Mouse (Mus musculus) MEL (cell line): ENCODE data around the gene Cd248. TPM values are rescaled to one million over a fixed set of nuclear protein-coding genes. Genes with fewer than 3 reads are reported as not detected.

Source experiments
- DNase-seq: peaks from one replicate; pipeline ENCODE4 v3.0.0; 2011; ENCODE audit warnings: low read depth, low spot score
- H3K27ac ChIP-seq: 2 replicates; pipeline ENCODE4 v1.5.1; 2012; ENCODE audit warnings: low read depth, mild to moderate bottlenecking, control low read depth, low read length, moderate library complexity; ENCODE audit not compliant: control insufficient read depth
- H3K27me3 ChIP-seq, 2 experiments: fragments of 150-350 bp in 1 of 2; sonication (generic) in 1 of 2; 2 replicates each; pipeline ENCODE4 v1.6.1; 2012; ENCODE audit warnings: low read length in 2 of 2, mild to moderate bottlenecking in 2 of 2, improper control_type of control experiment in 1 of 2, moderate library complexity in 1 of 2; ENCODE audit not compliant: insufficient read depth in 2 of 2, control insufficient read depth in 1 of 2
- H3K36me3 ChIP-seq, 2 experiments: 2 replicates each; pipeline ENCODE4 v1.6.1; 2012 to 2014; ENCODE audit warnings: low read length in 2 of 2, improper control_type of control experiment in 1 of 2, inconsistent platforms in 1 of 2, mild to moderate bottlenecking in 1 of 2; ENCODE audit not compliant: insufficient read depth in 2 of 2, control insufficient read depth in 1 of 2
- H3K4me1 ChIP-seq, 2 experiments: fragments of 150-350 bp in 1 of 2; sonication (generic) in 1 of 2; 2 replicates each; pipeline ENCODE4 v1.6.1; 2012; ENCODE audit warnings: low read length in 2 of 2, improper control_type of control experiment in 1 of 2, mild to moderate bottlenecking in 1 of 2; ENCODE audit not compliant: insufficient read depth in 2 of 2, control insufficient read depth in 1 of 2
- H3K4me3 ChIP-seq, 2 experiments: fragments of 150-350 bp in 1 of 2; sonication (generic) in 1 of 2; 2 replicates each; pipeline ENCODE4 v1.5.1; 2012; ENCODE audit warnings: low read depth in 2 of 2, low read length in 2 of 2, mild to moderate bottlenecking in 2 of 2, moderate library complexity in 2 of 2, control low read depth in 1 of 2, improper control_type of control experiment in 1 of 2; ENCODE audit not compliant: control insufficient read depth in 1 of 2, insufficient read depth in 1 of 2
- H3K79me2 ChIP-seq: 2 replicates; pipeline ENCODE4 v1.6.1; 2012; ENCODE audit warnings: mild to moderate bottlenecking, low read length, moderate library complexity; ENCODE audit not compliant: control insufficient read depth, poor library complexity, insufficient read depth
- H3K9ac ChIP-seq: 2 replicates; pipeline ENCODE4 v1.6.1; 2012; ENCODE audit warnings: low read depth, mild to moderate bottlenecking, control low read depth, low read length, moderate library complexity; ENCODE audit not compliant: control insufficient read depth, poor library complexity, severe bottlenecking
- H3K9me3 ChIP-seq: fragments of 150-350 bp; sonication (generic); replicated peaks from 2 replicates; pipeline ENCODE4 v1.6.1; 2012; ENCODE audit warnings: mild to moderate bottlenecking, low read length, improper control_type of control experiment, moderate library complexity; ENCODE audit not compliant: insufficient read depth
- CTCF ChIP-seq, 3 experiments: IDR thresholded peaks in 2 of 3; conservative IDR thresholded peaks in 1 of 3; 2 replicates each; pipeline ENCODE4 v1.5.1; 2011 to 2012; ENCODE audit warnings: low read length in 3 of 3, low read depth in 2 of 3, mild to moderate bottlenecking in 2 of 3, improper control_type of control experiment in 1 of 3, inconsistent platforms in 1 of 3, mixed read lengths in 1 of 3, moderate library complexity in 1 of 3; ENCODE audit not compliant: control insufficient read depth in 1 of 3, insufficient read depth in 1 of 3, poor library complexity in 1 of 3, severe bottlenecking in 1 of 3
- ETS1 ChIP-seq: IDR thresholded peaks from 2 replicates; pipeline ENCODE4 v1.6.1; 2012; ENCODE audit warnings: low read depth, mild to moderate bottlenecking, inconsistent platforms, low read length, improper control_type of control experiment, moderate library complexity
- GABPA ChIP-seq: IDR thresholded peaks from 2 replicates; pipeline ENCODE4 v1.6.1; 2012; ENCODE audit warnings: low read depth, mild to moderate bottlenecking, inconsistent platforms, low read length, improper control_type of control experiment, moderate library complexity
- GATA1 ChIP-seq: IDR thresholded peaks from 2 replicates; pipeline ENCODE4 v1.6.1; 2011; ENCODE audit warnings: low read depth, low read length, improper control_type of control experiment
- HCFC1 ChIP-seq: IDR thresholded peaks from 2 replicates; pipeline ENCODE4 v1.6.1; 2012; ENCODE audit warnings: low read depth, mild to moderate bottlenecking, inconsistent platforms, low read length, improper control_type of control experiment, moderate library complexity
- JUND ChIP-seq: IDR thresholded peaks from 2 replicates; pipeline ENCODE4 v1.6.1; 2011; ENCODE audit warnings: low read depth, mild to moderate bottlenecking, improper control_type of control experiment, low read length
- KAT2A ChIP-seq: conservative IDR thresholded peaks from 2 replicates; pipeline ENCODE4 v1.6.1; 2012; ENCODE audit warnings: low read depth, low read length, improper control_type of control experiment, inconsistent platforms
- MAX ChIP-seq: IDR thresholded peaks from 2 replicates; pipeline ENCODE4 v1.6.1; 2011; ENCODE audit warnings: low read length, improper control_type of control experiment
- MAZ ChIP-seq: IDR thresholded peaks from 2 replicates; pipeline ENCODE4 v1.6.1; 2012; ENCODE audit warnings: low read depth, mild to moderate bottlenecking, inconsistent platforms, low read length, improper control_type of control experiment
- MEF2A ChIP-seq: IDR thresholded peaks from 2 replicates; pipeline ENCODE4 v1.6.1; 2014; ENCODE audit warnings: low read depth, mild to moderate bottlenecking, inconsistent platforms, low read length, improper control_type of control experiment; ENCODE audit not compliant: poor library complexity, insufficient replicate concordance, severe bottlenecking; ENCODE audit errors: extremely low read depth
- MYB ChIP-seq: IDR thresholded peaks from 2 replicates; pipeline ENCODE4 v1.6.1; 2011; ENCODE audit warnings: mild to moderate bottlenecking, low read depth, low read length, improper control_type of control experiment
- MYC ChIP-seq: IDR thresholded peaks from 2 replicates; pipeline ENCODE4 v1.6.1; 2011; ENCODE audit warnings: low read depth, mild to moderate bottlenecking, low read length, improper control_type of control experiment, moderate library complexity
- NELFE ChIP-seq: IDR thresholded peaks from 2 replicates; pipeline ENCODE4 v1.6.1; 2011; ENCODE audit warnings: low read depth, low read length, improper control_type of control experiment
- NRF1 ChIP-seq: IDR thresholded peaks from 2 replicates; pipeline ENCODE4 v1.6.1; 2014; ENCODE audit warnings: low read depth, mild to moderate bottlenecking, inconsistent platforms, low read length, improper control_type of control experiment, moderate library complexity; ENCODE audit not compliant: poor library complexity, insufficient read depth, severe bottlenecking
- POLR2A ChIP-seq, 2 experiments: IDR thresholded peaks; 2 replicates each; pipeline ENCODE4 v1.6.1; 2011 to 2012; ENCODE audit warnings: low read length in 2 of 2, mild to moderate bottlenecking in 2 of 2, control low read depth in 1 of 2, improper control_type of control experiment in 1 of 2, low read depth in 1 of 2, moderate library complexity in 1 of 2; ENCODE audit not compliant: control insufficient read depth in 1 of 2, insufficient read depth in 1 of 2, poor library complexity in 1 of 2
- TBP ChIP-seq: IDR thresholded peaks from 2 replicates; pipeline ENCODE4 v1.8.0; 2011; ENCODE audit warnings: low read depth, low read length, improper control_type of control experiment
- TCF12 ChIP-seq: IDR thresholded peaks from 2 replicates; pipeline ENCODE4 v1.6.1; 2014; ENCODE audit warnings: low read depth, mild to moderate bottlenecking, inconsistent platforms, low read length, improper control_type of control experiment, moderate library complexity
- USF1 ChIP-seq: IDR thresholded peaks from 2 replicates; pipeline ENCODE4 v1.6.1; 2014; ENCODE audit warnings: low read depth, mild to moderate bottlenecking, inconsistent platforms, low read length, improper control_type of control experiment, moderate library complexity
- USF2 ChIP-seq, 2 experiments: IDR thresholded peaks; 2 replicates each; pipeline ENCODE4 v1.6.1; 2011 to 2012; ENCODE audit warnings: improper control_type of control experiment in 2 of 2, low read length in 2 of 2, borderline replicate concordance in 1 of 2, inconsistent platforms in 1 of 2, low read depth in 1 of 2, mild to moderate bottlenecking in 1 of 2; ENCODE audit not compliant: insufficient read depth in 1 of 2
- ZMIZ1 ChIP-seq: IDR thresholded peaks from 2 replicates; pipeline ENCODE4 v1.6.1; 2012; ENCODE audit warnings: low read depth, mild to moderate bottlenecking, inconsistent platforms, low read length, improper control_type of control experiment, moderate library complexity
- ZNF384 ChIP-seq: IDR thresholded peaks from 2 replicates; pipeline ENCODE4 v1.6.1; 2012; ENCODE audit warnings: low read depth, mild to moderate bottlenecking, inconsistent platforms, low read length, improper control_type of control experiment
- polyA plus RNA-seq, 2 experiments: library from polyadenylated mRNA; stranded (reverse) in 1 of 2; unstranded in 1 of 2; fragments of >175 nt in 1 of 2; fragments of >200 nt in 1 of 2; gene quantifications; 2 replicates each; pipeline versions ENCODE4 v1.2.1 to v1.2.4; 2012; ENCODE audit warnings: low replicate concordance in 2 of 2, low read depth in 1 of 2; ENCODE audit not compliant: insufficient read length in 2 of 2, insufficient read depth in 1 of 2, missing spikeins in 1 of 2
- total RNA-seq: library from RNA; depleted of rRNA; stranded (reverse); fragments of 300-350 nt; gene quantifications from 2 replicates; pipeline ENCODE4 v1.2.3, GENCODE M21; 2012

The Cd248 gene
- total and polyA plus RNA-seq, 3 experiments: 0.27 to 0.86 TPM; not detected in 1

DNA sequence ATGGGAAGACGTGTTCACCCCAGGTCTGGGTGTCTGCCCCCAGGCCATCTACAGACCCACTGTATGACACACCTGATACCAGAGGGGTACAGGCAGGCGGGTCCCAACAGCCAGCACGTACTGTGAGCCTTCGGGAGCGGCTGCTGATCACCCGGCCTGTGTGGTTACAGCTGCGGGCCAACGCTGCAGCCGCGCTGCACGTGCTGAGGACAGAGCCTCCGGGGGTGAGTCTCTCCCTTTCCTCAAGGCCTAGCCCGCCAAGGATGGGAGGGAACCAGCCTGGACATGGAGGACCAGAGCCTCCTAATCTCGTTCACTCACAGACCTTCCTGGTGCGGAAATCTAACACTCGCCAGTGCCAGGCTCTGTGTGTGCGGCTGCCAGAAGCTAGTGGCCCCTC, 16.8 kb upstream of the Cd248 start (continued):
- TF ChIP-seq TBP: no peak
- TF ChIP-seq USF2 (IDR thresholded peaks at IDR 0.05; ENCODE audit: borderline replicate concordance in 1 of 2, insufficient read depth in 1 of 2, low read depth in 1 of 2, low read length in 2 of 2): no peak
- TF ChIP-seq GABPA: no peak
- no peak for TF ChIP-seq JUND
- no peak for TF ChIP-seq NRF1

GRCm38 (mm10) chr19:5051515-5051914, 16.4 kb upstream of the Cd248 start:
- no peaks in the 10 kb centered on the region for H3K27me3 ChIP-seq
- no peaks in the 10 kb centered on the region for H3K9me3 ChIP-seq
- peaks cover 2 to 10% of the 10 kb centered on the region in 2 experiments; a peak in 3 of 4 replicates for H3K36me3 ChIP-seq
- peaks cover 7 to 16% of the 10 kb centered on the region in 2 experiments; a peak in 3 of 4 replicates for H3K4me1 ChIP-seq
- H3K27ac ChIP-seq: no peak overlapping the region
- H3K79me2 ChIP-seq: no peaks in the 10 kb centered on the region
- DNase-seq: no peak
- H3K9ac ChIP-seq: no peak overlapping the region
- TF ChIP-seq CTCF (IDR thresholded peaks at IDR 0.05 in 2 of 3, conservative IDR thresholded peaks at IDR 0.05 in 1 of 3; ENCODE audit: control insufficient read depth in 1 of 3, insufficient read depth in 1 of 3, low read depth in 2 of 3, low read length in 3 of 3, poor library complexity in 1 of 3, severe bottlenecking in 1 of 3) (no peak), ETS1 (no peak)
- no peak overlapping the region for H3K4me3 ChIP-seq

DNA sequence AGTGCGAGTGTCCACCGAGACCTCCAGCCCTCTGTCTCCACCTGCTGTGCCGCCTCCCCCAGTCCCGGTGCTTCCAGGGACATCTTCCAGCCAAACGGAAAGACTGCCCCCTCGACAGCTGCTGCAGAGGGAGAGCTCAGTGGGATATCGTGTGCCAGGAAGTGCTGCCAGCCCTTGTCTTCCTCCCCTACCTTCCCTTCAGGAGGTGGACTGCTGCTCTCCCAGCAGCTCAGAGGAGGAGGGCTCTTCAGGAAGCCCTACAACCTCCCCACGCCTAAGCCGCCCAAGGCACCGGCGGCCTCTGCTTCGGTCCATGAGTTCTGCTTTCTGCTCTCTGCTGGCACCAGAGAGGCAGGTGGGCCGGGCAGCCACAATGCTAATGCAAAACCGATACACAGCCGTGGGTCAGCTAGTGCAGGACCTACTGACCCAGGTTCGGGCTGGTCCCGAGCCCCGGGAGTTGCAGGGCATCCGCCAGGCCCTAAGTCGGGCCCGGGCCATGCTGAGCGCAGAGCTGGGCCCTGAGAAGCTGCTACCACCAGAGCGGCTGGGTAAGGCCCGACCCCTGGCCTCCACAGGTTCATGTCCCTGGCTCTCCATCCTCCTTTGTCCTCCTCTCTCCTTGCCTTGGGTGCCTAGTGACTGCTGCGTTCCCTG, 15.6 kb upstream of the Cd248 start:
- DNase-seq: no peak
- H3K9me3 ChIP-seq: no peaks in the 10 kb centered on the region
- peaks cover 7 to 19% of the 10 kb centered on the region in 2 experiments; a peak in 3 of 4 replicates for H3K4me1 ChIP-seq
- H3K9ac ChIP-seq: no peak overlapping the region
- H3K27ac ChIP-seq: no peak overlapping the region
- peaks cover 2 to 12% of the 10 kb centered on the region in 2 experiments; a peak in 3 of 4 replicates for H3K36me3 ChIP-seq
- H3K79me2 ChIP-seq: no peaks in the 10 kb centered on the region
- H3K27me3 ChIP-seq: no peaks in the 10 kb centered on the region
- H3K4me3 ChIP-seq: no peak overlapping the region
- no peak for TF ChIP-seq MYB
- TF ChIP-seq NELFE: no peak
- TF ChIP-seq MYC: no peak
- no peak for TF ChIP-seq GABPA
- TF ChIP-seq USF2 (IDR thresholded peaks at IDR 0.05; ENCODE audit: borderline replicate concordance in 1 of 2, insufficient read depth in 1 of 2, low read depth in 1 of 2, low read length in 2 of 2): no peak
- no peak for TF ChIP-seq USF1
- no peak for TF ChIP-seq TCF12
- no peak for TF ChIP-seq MAX
- no peak for TF ChIP-seq GATA1
- TF ChIP-seq HCFC1: no peak
- no peak for TF ChIP-seq KAT2A
- no peak for TF ChIP-seq ETS1
- TF ChIP-seq CTCF (IDR thresholded peaks at IDR 0.05 in 2 of 3, conservative IDR thresholded peaks at IDR 0.05 in 1 of 3; ENCODE audit: control insufficient read depth in 1 of 3, insufficient read depth in 1 of 3, low read depth in 2 of 3, low read length in 3 of 3, poor library complexity in 1 of 3, severe bottlenecking in 1 of 3): no peak
- TF ChIP-seq MAZ: no peak
- no peak for TF ChIP-seq MEF2A
- TF ChIP-seq POLR2A (IDR thresholded peaks at IDR 0.05; ENCODE audit: control insufficient read depth in 1 of 2, insufficient read depth in 1 of 2, low read depth in 1 of 2, low read length in 2 of 2, poor library complexity in 1 of 2): no peak
- no peak for TF ChIP-seq ZNF384
- no peak for TF ChIP-seq NRF1
- no peak for TF ChIP-seq ZMIZ1
